Mouse (Mus musculus): ENCODE data around the gene Scml4. TPM values are rescaled to one million over a fixed set of nuclear protein-coding genes. Genes with fewer than 3 reads are reported as not detected.

The Scml4 gene
- total RNA-seq, 1 experiment = 0.22 TPM

GRCm38 (mm10) chr10:42973537-42973936, 113.4 kb downstream of the Scml4 start:
- H3K9ac ChIP-seq (ENCODE audit: insufficient read depth, low read depth, low read length, poor library complexity, severe bottlenecking) = no peak overlapping the region
- in situ Hi-C loops (cut with MboI; ENCODE audit: low sequenced_read_pairs in 2 of 2, unreplicated experiment in 2 of 2) = no loop called here
- no peak overlapping the region for H3K27ac ChIP-seq (ENCODE audit: insufficient read depth, low read depth, low read length, poor library complexity, severe bottlenecking)
- no peak for DNase-seq (ENCODE audit: low read depth, low spot score)
- peaks cover 4 to 7% of the 10 kb centered on the region in 2 experiments; a peak in 3 of 4 replicates for H3K4me1 ChIP-seq (ENCODE audit: control insufficient read depth in 2 of 2, insufficient read depth in 2 of 2, low read length in 2 of 2, poor library complexity in 1 of 2)
- H3K4me3 ChIP-seq (ENCODE audit: insufficient read depth in 1 of 2, low read depth in 1 of 2, low read length in 2 of 2, poor library complexity in 1 of 2, severe bottlenecking in 1 of 2) = no peak overlapping the region
- H3K36me3 ChIP-seq (ENCODE audit: control insufficient read depth, insufficient read depth, low read length, poor library complexity, severe bottlenecking) = no peaks in the 10 kb centered on the region
- no peaks in the 10 kb centered on the region for H3K9me3 ChIP-seq (ENCODE audit: control insufficient read depth, insufficient read depth, low read depth, low read length)
- TF ChIP-seq CHD2 (IDR thresholded peaks at IDR 0.05; ENCODE audit: low read depth, low read length) (no peak), HCFC1 (IDR thresholded peaks at IDR 0.05; ENCODE audit: borderline replicate concordance, insufficient read depth, low read length) (no peak), ZNF384 (IDR thresholded peaks at IDR 0.05; ENCODE audit: low read depth, low read length) (no peak), ZC3H11A (IDR thresholded peaks at IDR 0.05; ENCODE audit: borderline replicate concordance, low read depth, low read length) (no peak)

- H3K4me1 ChIP-seq (ENCODE audit: control insufficient read depth in 2 of 2, insufficient read depth in 2 of 2, low read length in 2 of 2, poor library complexity in 1 of 2) = no peaks in the 10 kb centered on the region
- no peaks in the 10 kb centered on the region for H3K36me3 ChIP-seq (ENCODE audit: control insufficient read depth, insufficient read depth, low read length, poor library complexity, severe bottlenecking)
- H3K4me3 ChIP-seq (ENCODE audit: insufficient read depth in 1 of 2, low read depth in 1 of 2, low read length in 2 of 2, poor library complexity in 1 of 2, severe bottlenecking in 1 of 2) = no peak overlapping the region
- no peaks in the 10 kb centered on the region for H3K9me3 ChIP-seq (ENCODE audit: control insufficient read depth, insufficient read depth, low read depth, low read length)
- DNase-seq (ENCODE audit: low read depth, low spot score) = no peak
- no peak overlapping the region for H3K9ac ChIP-seq (ENCODE audit: insufficient read depth, low read depth, low read length, poor library complexity, severe bottlenecking)
- H3K27ac ChIP-seq (ENCODE audit: insufficient read depth, low read depth, low read length, poor library complexity, severe bottlenecking) = no peak overlapping the region
- TF ChIP-seq HCFC1 (IDR thresholded peaks at IDR 0.05; ENCODE audit: borderline replicate concordance, insufficient read depth, low read length) (no peak), ZNF384 (IDR thresholded peaks at IDR 0.05; ENCODE audit: low read depth, low read length) (no peak), ZC3H11A (IDR thresholded peaks at IDR 0.05; ENCODE audit: borderline replicate concordance, low read depth, low read length) (no peak), MAFK (IDR thresholded peaks at IDR 0.05; ENCODE audit: insufficient read depth, low read depth, low read length) (no peak), CHD2 (IDR thresholded peaks at IDR 0.05; ENCODE audit: low read depth, low read length) (no peak)
- in situ Hi-C loops (cut with MboI; ENCODE audit: low sequenced_read_pairs in 2 of 2, unreplicated experiment in 2 of 2) = no loop called here
Measured at GRCm38 (mm10) chr10:42976577-42976976, 116.4 kb downstream of the Scml4 start.

- H3K9me3 ChIP-seq (ENCODE audit: control insufficient read depth, insufficient read depth, low read depth, low read length) = no peaks in the 10 kb centered on the region
- no peaks in the 10 kb centered on the region for H3K4me1 ChIP-seq (ENCODE audit: control insufficient read depth in 2 of 2, insufficient read depth in 2 of 2, low read length in 2 of 2, poor library complexity in 1 of 2)
- no peak for TF ChIP-seq ZNF384 (IDR thresholded peaks at IDR 0.05; ENCODE audit: low read depth, low read length)
- TF ChIP-seq MAFK (IDR thresholded peaks at IDR 0.05; ENCODE audit: insufficient read depth, low read depth, low read length) = no peak
- TF ChIP-seq ZC3H11A (IDR thresholded peaks at IDR 0.05; ENCODE audit: borderline replicate concordance, low read depth, low read length) = no peak
- TF ChIP-seq CHD2 (IDR thresholded peaks at IDR 0.05; ENCODE audit: low read depth, low read length) = no peak
- TF ChIP-seq HCFC1 (IDR thresholded peaks at IDR 0.05; ENCODE audit: borderline replicate concordance, insufficient read depth, low read length) = no peak
- H3K9ac ChIP-seq (ENCODE audit: insufficient read depth, low read depth, low read length, poor library complexity, severe bottlenecking) = no peak overlapping the region
- no peak overlapping the region for H3K27ac ChIP-seq (ENCODE audit: insufficient read depth, low read depth, low read length, poor library complexity, severe bottlenecking)
- no peaks in the 10 kb centered on the region for H3K36me3 ChIP-seq (ENCODE audit: control insufficient read depth, insufficient read depth, low read length, poor library complexity, severe bottlenecking)
- DNase-seq (ENCODE audit: low read depth, low spot score) = no peak
- H3K4me3 ChIP-seq (ENCODE audit: insufficient read depth in 1 of 2, low read depth in 1 of 2, low read length in 2 of 2, poor library complexity in 1 of 2, severe bottlenecking in 1 of 2) = no peak overlapping the region
- in situ Hi-C loops (cut with MboI; ENCODE audit: low sequenced_read_pairs in 2 of 2, unreplicated experiment in 2 of 2) = no loop called here
Measured at GRCm38 (mm10) chr10:42978346-42978745, 118.2 kb downstream of the Scml4 start.

GRCm38 (mm10) chr10:42980999-42981757, 121.0 kb downstream of the Scml4 start:
- Histone ChIP-seq H3K9me3 (ENCODE audit: control insufficient read depth, insufficient read depth, low read depth, low read length) (no peaks in the 10 kb centered on the region), H3K4me3 (ENCODE audit: insufficient read depth in 1 of 2, low read depth in 1 of 2, low read length in 2 of 2, poor library complexity in 1 of 2, severe bottlenecking in 1 of 2) (no peak overlapping the region), H3K4me1 (ENCODE audit: control insufficient read depth in 2 of 2, insufficient read depth in 2 of 2, low read length in 2 of 2, poor library complexity in 1 of 2) (no peaks in the 10 kb centered on the region), H3K36me3 (ENCODE audit: control insufficient read depth, insufficient read depth, low read length, poor library complexity, severe bottlenecking) (no peaks in the 10 kb centered on the region), H3K9ac (ENCODE audit: insufficient read depth, low read depth, low read length, poor library complexity, severe bottlenecking) (no peak overlapping the region), H3K27ac (ENCODE audit: insufficient read depth, low read depth, low read length, poor library complexity, severe bottlenecking) (no peak overlapping the region)
- DNase-seq (ENCODE audit: low read depth, low spot score) = no peak
- no peak for TF ChIP-seq ZC3H11A (IDR thresholded peaks at IDR 0.05; ENCODE audit: borderline replicate concordance, low read depth, low read length)
- no peak for TF ChIP-seq ZNF384 (IDR thresholded peaks at IDR 0.05; ENCODE audit: low read depth, low read length)
- no peak for TF ChIP-seq CHD2 (IDR thresholded peaks at IDR 0.05; ENCODE audit: low read depth, low read length)
- TF ChIP-seq HCFC1 (IDR thresholded peaks at IDR 0.05; ENCODE audit: borderline replicate concordance, insufficient read depth, low read length) = no peak
- no peak for TF ChIP-seq MAFK (IDR thresholded peaks at IDR 0.05; ENCODE audit: insufficient read depth, low read depth, low read length)
- in situ Hi-C loops (cut with MboI; ENCODE audit: low sequenced_read_pairs in 2 of 2, unreplicated experiment in 2 of 2) = no loop called here
